Mouse (Mus musculus): ENCODE results near the gene Kcnj14. TPM values are rescaled to one million over a fixed set of nuclear protein-coding genes. Genes with fewer than 3 reads are reported as not detected.

Kcnj14 gene
- polyA plus RNA-seq, 1 experiment from 2014 or later, result 0.85 TPM

DNA sequence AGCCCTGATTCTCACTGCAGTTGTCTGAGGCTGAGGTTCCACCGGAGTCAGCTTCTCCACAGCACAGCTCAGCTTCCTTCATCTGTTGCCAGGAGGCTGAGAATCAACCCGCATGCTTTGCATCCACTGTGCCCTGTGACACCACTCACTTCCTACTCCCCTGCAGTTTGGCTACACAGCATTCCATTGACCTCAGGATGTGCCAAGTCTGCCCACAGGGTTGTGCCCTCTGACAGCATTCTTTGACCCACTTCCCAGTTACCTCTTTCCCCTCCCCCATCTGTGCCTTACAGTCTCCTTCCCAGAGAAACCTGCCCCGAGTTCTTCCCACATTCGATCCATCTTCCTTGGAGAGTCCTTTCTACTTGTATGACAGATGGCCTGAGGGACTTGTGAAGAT lies 42.3 kb downstream of the Kcnj14 start:
- Histone ChIP-seq H3K4me3 (replicated peaks; ENCODE audit: low read length) (no peak overlapping the region), H3K9me3 (ENCODE audit: control insufficient read depth, low read length) (no peaks in the 10 kb centered on the region), H3K9ac (replicated peaks; ENCODE audit: low read depth, low read length) (no peak overlapping the region), H3K27me3 (replicated peaks; ENCODE audit: control insufficient read depth, insufficient read depth, low read length) (no peaks in the 10 kb centered on the region), H3K4me1 (replicated peaks; ENCODE audit: control insufficient read depth, insufficient read depth, low read length) (peaks cover 24% of the 10 kb centered on the region), H3K4me2 (ENCODE audit: low read length) (no peak overlapping the region), H3K27ac (ENCODE audit: low read length) (no peak overlapping the region), H3K36me3 (ENCODE audit: control insufficient read depth, insufficient read depth) (no peaks in the 10 kb centered on the region; the same call in 1 of the 2 replicates)
- no peak for ATAC-seq
- WGBS, result 73% methylated on average over 4 of the region's 4 CpGs

DNA sequence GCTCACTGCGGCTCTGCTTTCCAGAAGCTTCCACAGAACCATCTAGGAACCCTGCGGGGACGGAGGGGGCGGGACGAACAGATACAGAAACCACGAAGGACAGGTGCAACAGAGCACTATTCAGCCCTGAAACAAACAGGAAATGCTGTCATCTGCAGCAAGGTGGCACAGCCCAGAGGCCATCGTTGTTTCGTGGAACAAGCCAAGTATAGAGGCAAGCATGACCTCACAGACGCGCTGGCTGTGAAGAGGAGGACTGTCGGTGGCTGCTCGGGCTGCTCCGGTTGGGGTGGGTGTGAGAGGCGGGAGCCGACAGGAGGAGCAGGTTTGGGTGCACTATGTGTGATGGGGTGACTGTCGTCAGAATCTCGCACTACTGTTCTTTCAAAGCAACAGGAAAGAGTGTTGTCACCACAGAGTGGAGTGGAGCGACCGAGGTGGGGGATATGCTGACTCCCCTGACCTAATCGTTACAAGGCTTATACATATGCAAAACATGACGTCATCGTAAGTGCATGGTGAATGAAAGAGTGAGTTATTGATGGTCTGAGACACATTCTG lies 45.4 kb downstream of the Kcnj14 start:
- Histone ChIP-seq H3K27me3 (replicated peaks; ENCODE audit: control insufficient read depth, insufficient read depth, low read length) (no peaks in the 10 kb centered on the region), H3K36me3 (ENCODE audit: control insufficient read depth, insufficient read depth) (no peaks in the 10 kb centered on the region), H3K4me1 (replicated peaks; ENCODE audit: control insufficient read depth, insufficient read depth, low read length) (peaks cover 11% of the 10 kb centered on the region), H3K9me3 (ENCODE audit: control insufficient read depth, low read length) (no peaks in the 10 kb centered on the region), H3K27ac (ENCODE audit: low read length) (no peak overlapping the region), H3K4me2 (ENCODE audit: low read length) (peak overlapping the region; percentile 41), H3K4me3 (replicated peaks; ENCODE audit: low read length) (no peak overlapping the region), H3K9ac (replicated peaks; ENCODE audit: low read depth, low read length) (peak overlapping the region; percentile 2; the same call in 1 of the 2 replicates)
- 18% methylated on average over 22 of the region's 22 CpGs for WGBS
- no peak for ATAC-seq

DNA sequence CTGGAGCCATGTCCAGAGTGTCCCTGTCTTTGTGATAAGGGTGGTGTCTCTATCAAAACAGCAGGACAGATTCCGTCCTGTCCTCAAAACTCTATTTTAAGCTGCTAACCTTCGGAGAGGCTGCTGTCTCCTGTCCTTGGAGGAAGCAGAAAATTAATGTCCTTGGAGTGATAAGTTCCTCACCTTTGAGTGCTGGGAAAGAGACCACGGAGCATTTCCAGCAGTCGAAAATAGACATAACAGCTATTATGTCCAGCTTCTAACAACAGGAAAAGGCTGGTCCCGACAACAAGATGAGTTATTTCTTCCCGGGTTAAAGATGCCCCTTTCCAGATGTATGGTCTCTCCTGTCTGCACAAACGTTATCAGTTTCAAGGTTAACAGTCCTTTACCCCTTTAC lies 49.3 kb downstream of the Kcnj14 start:
- no peak for ATAC-seq

DNA sequence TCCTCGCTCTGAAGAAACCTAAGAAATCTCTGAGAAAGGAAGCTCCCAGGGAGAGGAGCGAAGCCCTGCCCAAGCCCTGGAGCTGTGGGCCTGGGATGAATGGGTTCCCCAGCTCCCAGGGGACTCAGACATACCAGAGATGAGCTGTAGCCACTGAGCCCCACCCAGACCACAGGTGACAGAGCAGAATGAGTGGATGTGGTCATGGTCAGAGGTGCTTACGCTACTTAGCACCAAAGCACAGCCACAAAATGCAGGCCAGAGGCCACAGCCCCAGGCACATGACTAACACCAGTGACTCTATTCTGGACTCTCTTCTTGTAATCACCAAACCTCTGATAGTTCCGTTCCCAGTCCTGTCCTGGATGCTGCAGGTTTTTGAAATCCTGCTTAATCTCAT lies 53.5 kb downstream of the Kcnj14 start:
- H3K27me3 ChIP-seq (replicated peaks; ENCODE audit: control insufficient read depth, insufficient read depth, low read length), result no peaks in the 10 kb centered on the region
- H3K36me3 ChIP-seq (ENCODE audit: control insufficient read depth, insufficient read depth), result no peaks in the 10 kb centered on the region
- no peaks in the 10 kb centered on the region for H3K4me1 ChIP-seq (replicated peaks; ENCODE audit: control insufficient read depth, insufficient read depth, low read length)
- H3K9me3 ChIP-seq (ENCODE audit: control insufficient read depth, low read length), result no peaks in the 10 kb centered on the region
- H3K27ac ChIP-seq (ENCODE audit: low read length), result no peak overlapping the region
- 65% methylated on average over 4 of the region's 4 CpGs for WGBS
- no peak overlapping the region for H3K9ac ChIP-seq (replicated peaks; ENCODE audit: low read depth, low read length)
- no peak for ATAC-seq
- no peak overlapping the region for H3K4me2 ChIP-seq (ENCODE audit: low read length)
- H3K4me3 ChIP-seq (replicated peaks; ENCODE audit: low read length), result no peak overlapping the region

More for the DNA sequence above, 49.3 kb downstream of the Kcnj14 start:
- Histone ChIP-seq H3K4me3 (replicated peaks; ENCODE audit: low read length) (no peak overlapping the region), H3K27ac (ENCODE audit: low read length) (no peak overlapping the region), H3K36me3 (ENCODE audit: control insufficient read depth, insufficient read depth) (no peaks in the 10 kb centered on the region), H3K4me1 (replicated peaks; ENCODE audit: control insufficient read depth, insufficient read depth, low read length) (peaks cover 8% of the 10 kb centered on the region), H3K27me3 (replicated peaks; ENCODE audit: control insufficient read depth, insufficient read depth, low read length) (no peaks in the 10 kb centered on the region), H3K9ac (replicated peaks; ENCODE audit: low read depth, low read length) (no peak overlapping the region), H3K9me3 (ENCODE audit: control insufficient read depth, low read length) (no peaks in the 10 kb centered on the region), H3K4me2 (ENCODE audit: low read length) (no peak overlapping the region)
- 88% methylated on average over 7 of the region's 7 CpGs for WGBS

DNA sequence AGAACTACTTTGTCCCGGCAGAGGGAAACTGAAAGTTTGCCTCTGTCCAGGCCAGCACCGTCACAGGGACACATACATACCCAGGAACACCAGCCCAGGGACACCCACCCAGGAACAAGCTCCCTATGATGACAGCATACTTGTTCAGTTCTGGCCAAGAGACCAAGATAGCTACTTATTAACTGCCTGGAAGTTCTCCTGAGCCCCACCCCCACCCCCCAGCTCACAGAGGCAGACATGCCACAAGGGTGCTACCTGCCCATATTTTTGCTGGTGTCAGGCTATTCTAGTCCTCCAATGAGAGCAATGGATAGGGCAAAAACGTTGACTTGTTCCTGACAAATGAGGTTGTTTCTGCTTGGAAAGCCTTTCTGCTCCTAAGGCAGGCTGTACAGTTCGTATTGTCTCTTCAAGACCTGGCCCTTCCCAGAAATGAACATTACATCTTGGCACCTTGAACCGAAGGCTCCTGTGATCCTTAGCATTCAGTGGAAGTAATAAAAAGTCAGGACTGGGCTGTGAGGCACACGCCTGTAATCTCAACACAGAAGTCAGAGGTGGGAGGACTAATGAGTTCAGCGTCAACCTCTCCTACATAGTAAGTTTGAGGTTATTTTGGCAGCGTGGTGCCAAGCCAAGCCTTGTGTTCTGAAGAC lies 54.0 kb downstream of the Kcnj14 start:
- Histone ChIP-seq H3K4me1 (replicated peaks; ENCODE audit: control insufficient read depth, insufficient read depth, low read length) (no peaks in the 10 kb centered on the region), H3K9me3 (ENCODE audit: control insufficient read depth, low read length) (no peaks in the 10 kb centered on the region), H3K4me3 (replicated peaks; ENCODE audit: low read length) (no peak overlapping the region), H3K4me2 (ENCODE audit: low read length) (no peak overlapping the region), H3K9ac (replicated peaks; ENCODE audit: low read depth, low read length) (no peak overlapping the region), H3K36me3 (ENCODE audit: control insufficient read depth, insufficient read depth) (no peaks in the 10 kb centered on the region), H3K27ac (ENCODE audit: low read length) (no peak overlapping the region), H3K27me3 (replicated peaks; ENCODE audit: control insufficient read depth, insufficient read depth, low read length) (no peaks in the 10 kb centered on the region)
- WGBS, result 79% methylated on average over 8 of the region's 8 CpGs
- no peak for ATAC-seq

DNA sequence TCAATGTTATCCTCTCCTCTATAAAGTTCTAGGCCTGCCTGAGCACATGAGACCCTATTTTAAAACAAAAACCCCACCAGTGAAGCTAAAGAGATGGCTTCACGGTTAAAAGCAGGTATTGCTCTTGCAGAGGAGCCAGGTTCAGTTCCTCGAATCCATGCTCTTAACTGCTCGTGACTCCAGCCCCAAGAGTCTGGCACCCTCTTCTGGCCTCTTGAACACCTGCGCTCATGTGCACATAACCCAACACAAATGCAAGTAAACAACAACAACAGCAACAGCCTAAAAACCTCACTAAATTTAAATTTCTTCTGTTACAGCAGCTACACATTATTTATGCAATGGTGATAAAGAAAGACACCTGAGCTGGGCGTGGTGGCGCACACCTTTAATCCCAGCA lies 57.1 kb downstream of the Kcnj14 start:
- H3K27me3 ChIP-seq (replicated peaks; ENCODE audit: control insufficient read depth, insufficient read depth, low read length), result no peaks in the 10 kb centered on the region
- no peak overlapping the region for H3K9ac ChIP-seq (replicated peaks; ENCODE audit: low read depth, low read length)
- H3K4me1 ChIP-seq (replicated peaks; ENCODE audit: control insufficient read depth, insufficient read depth, low read length), result no peaks in the 10 kb centered on the region
- no peak for ATAC-seq
- H3K27ac ChIP-seq (ENCODE audit: low read length), result no peak overlapping the region
- H3K36me3 ChIP-seq (ENCODE audit: control insufficient read depth, insufficient read depth), result no peaks in the 10 kb centered on the region
- WGBS, result 95% methylated on average over 6 of the region's 6 CpGs
- H3K9me3 ChIP-seq (ENCODE audit: control insufficient read depth, low read length), result no peaks in the 10 kb centered on the region
- H3K4me3 ChIP-seq (replicated peaks; ENCODE audit: low read length), result no peak overlapping the region
- H3K4me2 ChIP-seq (ENCODE audit: low read length), result no peak overlapping the region

DNA sequence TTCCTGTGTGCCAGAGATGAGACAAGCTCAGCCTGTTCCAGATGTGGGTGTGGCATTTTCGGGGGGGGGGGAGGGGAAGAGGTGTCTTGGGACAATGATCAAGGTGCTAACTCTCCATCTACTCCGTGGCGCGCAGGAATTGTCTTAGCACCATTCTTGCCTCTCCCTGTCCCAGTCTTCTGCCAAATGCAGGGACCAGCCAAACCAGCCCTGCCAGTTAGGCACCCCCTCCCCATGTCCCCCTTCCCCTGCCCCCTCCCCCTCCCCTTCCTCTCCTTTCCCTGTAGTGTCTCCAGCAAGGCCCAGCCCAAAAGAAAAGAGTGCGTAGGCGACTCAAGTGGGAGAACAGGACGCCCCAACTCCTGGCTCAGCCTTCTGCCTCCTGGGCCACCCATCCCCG lies 57.8 kb downstream of the Kcnj14 start:
- Histone ChIP-seq H3K9ac (replicated peaks; ENCODE audit: low read depth, low read length) (no peak overlapping the region), H3K9me3 (ENCODE audit: control insufficient read depth, low read length) (no peaks in the 10 kb centered on the region), H3K4me2 (ENCODE audit: low read length) (no peak overlapping the region), H3K27ac (ENCODE audit: low read length) (no peak overlapping the region), H3K36me3 (ENCODE audit: control insufficient read depth, insufficient read depth) (no peaks in the 10 kb centered on the region), H3K4me3 (replicated peaks; ENCODE audit: low read length) (no peak overlapping the region), H3K4me1 (replicated peaks; ENCODE audit: control insufficient read depth, insufficient read depth, low read length) (no peaks in the 10 kb centered on the region), H3K27me3 (replicated peaks; ENCODE audit: control insufficient read depth, insufficient read depth, low read length) (no peaks in the 10 kb centered on the region)
- ATAC-seq, result no peak
- WGBS, result 64% methylated on average over 8 of the region's 8 CpGs

Other genes starting within 250 kb of the Kcnj14 start
- gene Fgf21, start 209.3 kb downstream of the Kcnj14 start, polyA plus RNA-seq (2015; fragmentation: Nextera tagmentation; extraction: Ambion mirVana), result not detected in 2 replicates
- gene Fut1, start 207.5 kb downstream of the Kcnj14 start, polyA plus RNA-seq (2015; fragmentation: Nextera tagmentation; extraction: Ambion mirVana), result not detected in 2 replicates
- gene Izumo1, start 203.0 kb downstream of the Kcnj14 start, polyA plus RNA-seq (2015; fragmentation: Nextera tagmentation; extraction: Ambion mirVana), result not detected in 2 replicates
- 13.5 and 15.1 TPM in 2 replicates for gene Rasip1, start 197.3 kb downstream of the Kcnj14 start, polyA plus RNA-seq (2015; fragmentation: Nextera tagmentation; extraction: Ambion mirVana)
- 2.8 and 4.2 TPM in 2 replicates for gene Mamstr, start 184.8 kb downstream of the Kcnj14 start, polyA plus RNA-seq (2015; fragmentation: Nextera tagmentation; extraction: Ambion mirVana)
- gene Fut2, start 158.4 kb downstream of the Kcnj14 start, polyA plus RNA-seq (2015; fragmentation: Nextera tagmentation; extraction: Ambion mirVana), result 0.10 and 0.21 TPM in 2 replicates
- gene Ntn5, start 140.8 kb downstream of the Kcnj14 start, polyA plus RNA-seq (2015; fragmentation: Nextera tagmentation; extraction: Ambion mirVana), result 0.80 and 0.84 TPM in 2 replicates
- gene Sec1, start 130.4 kb downstream of the Kcnj14 start, polyA plus RNA-seq (2015; fragmentation: Nextera tagmentation; extraction: Ambion mirVana), result 0.10 and 0.25 TPM in 2 replicates
- 40.1 and 64.4 TPM in 2 replicates for gene Car11, start 124.9 kb downstream of the Kcnj14 start, polyA plus RNA-seq (2015; fragmentation: Nextera tagmentation; extraction: Ambion mirVana)
- 4.1 and 4.3 TPM in 2 replicates for gene Dbp, start 119.7 kb downstream of the Kcnj14 start, polyA plus RNA-seq (2015; fragmentation: Nextera tagmentation; extraction: Ambion mirVana)
- 567 and 579 TPM in 2 replicates for gene Rpl18, start 109.3 kb downstream of the Kcnj14 start, polyA plus RNA-seq (2015; fragmentation: Nextera tagmentation; extraction: Ambion mirVana)
- gene Sphk2, start 106.8 kb downstream of the Kcnj14 start, polyA plus RNA-seq (2015; fragmentation: Nextera tagmentation; extraction: Ambion mirVana), result 29.9 and 31.1 TPM in 2 replicates
- gene Fam83e, start 103.6 kb downstream of the Kcnj14 start, polyA plus RNA-seq (2015; fragmentation: Nextera tagmentation; extraction: Ambion mirVana), result 0.60 and 1.1 TPM in 2 replicates
- not detected in 2 replicates for gene Spaca4, start 99.0 kb downstream of the Kcnj14 start, polyA plus RNA-seq (2015; fragmentation: Nextera tagmentation; extraction: Ambion mirVana)
- 18.9 and 26.4 TPM in 2 replicates for gene Lmtk3, start 41.0 kb downstream of the Kcnj14 start, polyA plus RNA-seq (2015; fragmentation: Nextera tagmentation; extraction: Ambion mirVana)
- 5.5 and 7.1 TPM in 2 replicates for gene Sult2b1, start 40.1 kb downstream of the Kcnj14 start, polyA plus RNA-seq (2015; fragmentation: Nextera tagmentation; extraction: Ambion mirVana)
- 327 and 379 TPM in 2 replicates for gene Cyth2, start 10.2 kb downstream of the Kcnj14 start, polyA plus RNA-seq (2015; fragmentation: Nextera tagmentation; extraction: Ambion mirVana)
- gene Grwd1, start 6.2 kb upstream of the Kcnj14 start, polyA plus RNA-seq (2015; fragmentation: Nextera tagmentation; extraction: Ambion mirVana), result 45.3 and 46.1 TPM in 2 replicates
- 41.8 TPM in 2 replicates for gene Kdelr1, start 48.0 kb upstream of the Kcnj14 start, polyA plus RNA-seq (2015; fragmentation: Nextera tagmentation; extraction: Ambion mirVana)
- gene Grin2d, start 53.6 kb upstream of the Kcnj14 start, polyA plus RNA-seq (2015; fragmentation: Nextera tagmentation; extraction: Ambion mirVana), result 0.56 and 1.5 TPM in 2 replicates
- 0.63 TPM in 1 of 2 replicates, not detected in the other for gene Syngr4, start 71.9 kb upstream of the Kcnj14 start, polyA plus RNA-seq (2015; fragmentation: Nextera tagmentation; extraction: Ambion mirVana)
- 5.7 and 6.0 TPM in 2 replicates for gene Tmem143, start 72.2 kb upstream of the Kcnj14 start, polyA plus RNA-seq (2015; fragmentation: Nextera tagmentation; extraction: Ambion mirVana)
- gene Emp3, start 96.6 kb upstream of the Kcnj14 start, polyA plus RNA-seq (2015; fragmentation: Nextera tagmentation; extraction: Ambion mirVana), result 19.2 and 21.6 TPM in 2 replicates
- gene Ccdc114, start 99.3 kb upstream of the Kcnj14 start, polyA plus RNA-seq (2015; fragmentation: Nextera tagmentation; extraction: Ambion mirVana), result 3.1 and 4.6 TPM in 2 replicates
- 0.47 and 0.86 TPM in 2 replicates for gene Abcc6, start 205.5 kb upstream of the Kcnj14 start, polyA plus RNA-seq (2015; fragmentation: Nextera tagmentation; extraction: Ambion mirVana)
- gene Nomo1, start 208.9 kb upstream of the Kcnj14 start, polyA plus RNA-seq (2015; fragmentation: Nextera tagmentation; extraction: Ambion mirVana), result 46.0 and 47.1 TPM in 2 replicates